Mouse (Mus musculus) neutrophil, adult 59 days (primary cell): ENCODE results near the gene Dgkg. TPM values are rescaled to one million over a fixed set of nuclear protein-coding genes. Genes with fewer than 3 reads are reported as not detected.

ENCODE experiments used
- total RNA-seq, 2 experiments: library from RNA; stranded (reverse); gene quantifications; 1 replicate in 1 of 2; 2 replicates in 1 of 2; pipeline ENCODE4 v1.2.4; 2023

Dgkg gene
- 10 to 100 TPM; 54.1 to 58.2 TPM for total RNA-seq

DNA sequence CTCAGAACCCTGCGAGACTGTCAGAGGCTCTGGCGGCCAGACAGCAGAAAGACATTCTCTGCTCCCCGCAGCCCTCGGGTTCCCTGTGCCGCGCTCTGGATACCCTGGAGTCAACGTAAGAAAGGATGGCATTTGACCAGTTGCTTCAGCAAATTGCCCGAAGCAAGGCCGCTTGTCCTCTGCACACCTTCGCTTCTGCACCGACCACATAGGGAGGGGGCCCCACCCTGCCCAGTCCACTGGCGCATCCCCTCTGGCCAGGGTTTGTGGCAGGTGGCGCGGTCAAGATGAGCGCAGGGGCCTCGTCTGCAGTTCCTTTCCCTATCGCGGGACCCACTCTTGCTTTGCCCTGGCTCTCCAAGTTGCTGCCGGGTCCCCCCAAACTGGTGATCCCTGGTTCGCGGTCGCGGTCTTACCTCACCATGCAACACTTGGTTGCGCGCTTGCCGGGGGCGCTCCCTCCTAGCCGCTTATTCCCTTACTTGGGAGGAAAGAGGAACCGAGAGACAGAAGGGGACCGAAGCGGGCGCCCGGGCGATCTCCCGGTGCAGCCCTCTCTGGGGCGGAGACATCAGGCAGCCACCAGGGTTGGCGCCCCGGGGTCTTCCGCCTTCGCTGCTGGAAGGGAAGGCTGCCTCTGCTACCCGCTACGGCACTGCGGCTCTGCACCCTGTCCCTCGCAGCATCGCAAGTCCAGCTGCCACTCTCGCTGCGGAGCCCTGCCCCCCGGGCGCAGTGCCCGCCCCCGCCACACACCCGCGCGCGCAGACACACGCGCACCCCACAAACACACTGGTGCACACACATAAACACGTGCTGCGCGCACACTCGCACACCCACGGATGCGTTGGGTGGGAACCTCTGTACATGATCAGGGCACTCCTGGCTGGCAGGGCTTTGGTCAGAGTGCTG lies at the start of gene Dgkg:
Gene Dgkg, minus strand, starts transcription at position 689 of the 912 bp plus-strand sequence.

DNA sequence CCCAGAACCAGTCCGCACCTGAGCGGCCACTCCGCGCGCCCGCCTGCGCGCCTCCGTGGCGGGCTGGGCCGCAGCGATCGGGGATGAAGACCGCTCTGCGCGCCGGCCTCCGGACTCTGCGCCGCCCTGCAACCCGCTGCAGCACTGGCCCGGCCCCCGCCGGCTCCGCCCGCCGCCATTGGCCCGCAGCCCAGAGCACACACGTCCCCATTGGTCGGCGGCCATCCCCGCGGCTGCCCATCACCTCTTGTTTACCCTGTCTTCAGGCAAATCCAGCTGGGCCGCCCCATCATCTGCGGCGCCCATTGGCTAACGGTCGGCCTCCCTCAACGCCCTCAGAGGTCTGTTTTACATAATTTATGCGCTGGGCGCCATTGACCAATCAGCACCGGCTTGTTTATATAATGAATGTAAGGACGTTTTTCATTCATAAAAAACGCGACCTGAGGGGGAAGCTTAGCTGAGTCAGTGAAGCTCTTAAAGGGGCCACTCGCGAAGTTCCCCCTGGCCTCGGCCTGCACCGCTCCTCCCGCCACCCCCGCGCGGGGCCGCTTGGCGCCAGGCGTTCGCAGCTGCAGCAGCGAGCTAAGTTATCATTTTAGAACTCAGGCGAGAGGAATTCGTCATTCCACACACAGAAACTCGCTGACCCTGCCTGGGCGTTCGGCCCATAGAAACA lies 217.4 kb downstream of the Dgkg start, which contains the start of gene Etv5:
Gene Etv5, minus strand, starts transcription at position 221 of the 679 bp plus-strand sequence.

Other genes starting within 250 kb of the Dgkg start
- gene Etv5, start 217.5 kb downstream of the Dgkg start, total RNA-seq = 1 to 10 TPM; 3.6 to 4.0 TPM
- not detected for gene Crygs, start 154.4 kb upstream of the Dgkg start, total RNA-seq
- 10 to 100 TPM in 1 of 2 experiments, 1 to 10 TPM in 1; 9.2 to 13.3 TPM for gene Tbccd1, start 200.4 kb upstream of the Dgkg start, total RNA-seq
- gene Dnajb11, start 200.6 kb upstream of the Dgkg start, total RNA-seq = 10 to 100 TPM; 46.5 to 49.4 TPM
- not detected for gene Ahsg, start 234.1 kb upstream of the Dgkg start, total RNA-seq